Mouse (Mus musculus) CD8-positive naive resting alpha-beta T cell, adult 2 months (primary cell): ENCODE data around the gene Rnf141.
A peak's percentile ranks its signal among the peaks of the same experiment; 100 is the strongest.

Source experiments
- DNase-seq, 2 experiments: peaks; one replicate each; pipeline ENCODE4 v3.0.0; 2022; ENCODE audit warnings: low read depth in 2 of 2, low spot score in 2 of 2

Gene Rnf141

GRCm38 (mm10) chr7:110834018-110834417 lies 10.2 kb downstream of the Rnf141 start:
- DNase-seq, result no peak

DNA sequence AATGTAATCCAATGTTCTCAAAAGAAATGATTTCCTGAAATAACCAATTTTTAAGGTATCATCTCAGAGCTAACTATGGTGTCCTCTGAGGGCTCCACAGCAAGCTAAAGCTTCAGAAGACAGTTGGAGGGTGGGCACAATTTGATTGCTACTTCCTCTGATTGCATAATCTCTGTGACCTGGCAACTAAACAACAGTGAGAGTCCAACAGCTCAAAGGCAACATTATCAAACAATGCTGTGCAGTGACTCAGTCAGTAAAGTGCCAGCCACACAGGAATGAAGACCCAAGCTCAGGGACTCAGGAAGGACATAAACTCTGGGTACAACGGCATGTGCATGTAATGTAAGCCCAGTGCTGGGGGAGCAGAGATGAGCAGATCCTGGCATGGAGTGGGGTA lies 11.2 kb downstream of the Rnf141 start:
- DNase-seq, result no peak

DNA sequence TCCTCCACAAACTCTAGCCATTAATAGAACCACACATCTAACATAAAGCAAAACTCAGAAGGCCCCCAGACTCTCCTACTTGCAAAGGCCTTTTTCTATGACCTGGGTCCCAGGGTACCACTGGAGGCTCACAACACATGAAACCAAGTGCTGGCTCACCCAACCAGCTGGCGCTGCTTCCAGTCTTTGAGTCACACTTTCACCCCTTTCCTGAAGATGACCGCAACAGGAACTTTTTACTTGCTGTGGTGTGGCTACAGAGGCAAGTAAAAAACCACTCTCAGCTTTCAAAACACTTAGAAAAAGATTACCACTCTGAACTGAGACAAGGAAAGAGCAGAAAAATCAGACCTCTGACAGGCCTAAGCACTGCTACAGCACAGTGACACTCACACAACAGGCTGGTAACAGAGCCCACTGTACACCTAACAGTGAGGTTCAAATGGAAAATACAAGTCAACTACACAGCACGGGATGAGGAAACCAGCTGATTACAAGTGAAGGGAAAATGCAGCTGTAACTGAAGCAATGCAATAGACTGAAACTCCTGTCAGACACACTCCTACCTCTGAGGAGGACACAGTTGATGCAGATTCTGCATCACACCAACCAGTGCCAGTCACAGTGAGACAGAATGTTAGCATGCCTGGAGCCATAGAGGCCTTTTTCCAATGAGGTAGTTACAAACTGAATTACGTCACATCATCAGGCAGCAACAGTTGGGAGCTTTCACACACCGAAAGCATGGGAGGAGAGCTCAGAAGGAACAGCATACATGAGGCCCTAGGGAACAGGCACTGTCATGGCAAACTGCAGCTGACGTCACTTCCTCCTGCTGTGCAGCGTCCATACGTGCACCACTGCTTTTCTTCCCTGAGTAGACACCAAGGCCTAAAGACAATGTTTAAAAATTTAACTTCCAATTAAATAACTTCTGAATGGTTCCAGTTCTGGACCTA lies 20.0 kb downstream of the Rnf141 start:
- peak in 1 of 2 experiments; percentile 28 for DNase-seq

DNA sequence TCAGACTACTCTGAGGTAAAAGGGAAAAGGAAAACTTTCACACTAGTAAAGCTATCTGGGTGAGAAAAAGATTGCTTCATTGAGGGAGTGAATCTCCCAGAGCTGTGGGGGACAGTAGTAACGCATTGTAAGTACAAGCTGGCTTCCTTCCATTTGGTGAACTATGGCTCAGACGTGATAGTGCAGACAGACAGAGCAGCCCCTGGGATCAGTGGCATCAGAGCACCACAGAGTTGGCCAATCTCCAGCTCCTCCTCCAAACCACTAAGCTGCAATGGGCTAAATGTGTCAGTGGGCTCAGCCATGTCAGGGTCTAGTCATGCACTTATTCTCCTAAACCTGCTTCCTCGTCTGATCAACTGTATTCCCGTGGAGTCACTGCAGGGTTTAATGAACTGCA lies 20.7 kb downstream of the Rnf141 start:
- DNase-seq, result no peak

- no peak for DNase-seq
These were observed 21.2 kb downstream of the Rnf141 start for GRCm38 (mm10) chr7:110823076-110823475.

DNA sequence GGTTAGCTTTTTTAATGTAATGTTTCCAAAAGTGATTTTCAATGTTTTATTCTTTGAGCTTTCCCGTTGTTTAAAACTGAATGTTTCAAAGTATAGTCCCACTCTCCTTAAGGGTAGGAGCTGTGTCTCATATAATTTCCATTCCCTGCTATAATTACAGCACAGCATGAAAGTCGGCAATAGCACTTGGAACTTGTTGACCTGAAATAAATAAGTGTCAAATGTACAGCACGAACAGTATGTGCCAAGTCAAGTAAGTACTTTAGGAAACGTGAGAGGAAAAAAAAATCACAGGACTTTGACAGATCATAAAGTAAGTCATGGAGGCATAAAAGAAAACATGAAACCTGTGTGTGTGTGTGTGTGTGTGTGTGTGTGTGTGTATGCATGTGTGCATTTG lies 22.2 kb downstream of the Rnf141 start:
- DNase-seq, result no peak

DNA sequence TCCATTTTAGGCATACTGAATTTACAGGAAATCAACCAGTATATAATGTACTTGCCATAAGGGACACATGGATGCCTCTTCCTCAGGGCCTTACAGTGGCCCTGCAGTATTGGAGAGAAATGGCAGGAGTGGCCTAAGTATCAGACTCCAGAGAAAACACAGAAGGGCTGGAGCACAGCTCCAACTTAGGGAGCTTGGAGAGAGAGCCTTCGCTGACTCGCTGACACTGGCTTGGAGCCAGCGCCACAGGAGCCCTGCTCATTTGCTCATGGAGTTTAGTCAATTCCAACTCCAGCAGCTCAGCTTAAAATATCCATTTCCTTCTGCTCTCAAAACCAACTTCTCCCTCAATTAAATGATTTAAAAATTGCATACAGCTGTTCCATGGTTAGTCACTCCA lies 22.6 kb downstream of the Rnf141 start:
- no peak for DNase-seq

GRCm38 (mm10) chr7:110821068-110821467 lies 23.2 kb downstream of the Rnf141 start:
- no peak for DNase-seq

- no peak for DNase-seq
These were observed 25.4 kb downstream of the Rnf141 start for GRCm38 (mm10) chr7:110818787-110819350.

DNA sequence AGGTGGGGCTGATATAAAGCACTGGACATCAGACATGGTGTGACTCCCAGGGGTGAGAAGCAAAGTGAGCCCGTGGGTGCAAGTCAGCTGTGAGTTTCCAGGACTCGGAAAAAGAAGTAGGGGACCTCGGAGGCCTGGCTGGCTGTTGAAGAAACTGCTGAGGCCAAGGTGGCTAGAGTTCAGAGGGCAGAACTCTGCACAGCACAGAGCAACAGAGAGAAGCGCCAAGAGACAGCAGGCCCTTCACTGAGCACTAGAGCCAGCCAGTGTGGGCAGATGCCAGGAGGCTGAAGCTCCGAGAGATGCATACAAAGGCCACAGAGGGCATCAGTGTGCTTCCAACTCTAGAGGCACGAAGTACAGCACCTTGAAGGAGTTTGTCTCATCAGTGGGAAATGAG lies 26.1 kb downstream of the Rnf141 start:
- DNase-seq, result no peak

DNA sequence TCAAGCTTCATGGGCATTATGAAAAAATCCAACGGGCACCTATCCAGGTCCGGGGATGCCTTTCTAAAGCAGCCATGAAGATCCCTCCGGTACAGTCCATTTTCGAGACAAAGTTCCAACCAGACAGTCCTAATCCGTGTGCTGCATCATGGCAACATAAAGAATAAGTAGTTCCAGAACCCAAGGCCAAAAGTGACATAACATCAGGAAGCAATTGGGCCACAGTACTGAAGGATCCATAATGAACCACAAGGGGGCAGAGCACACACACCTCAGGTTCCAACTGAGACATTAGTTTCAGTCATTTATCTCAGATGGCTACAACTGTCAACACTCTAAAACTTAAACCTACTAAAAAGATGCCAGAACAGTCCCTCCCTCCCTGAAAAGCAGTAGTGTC lies 28.2 kb downstream of the Rnf141 start:
- peak; percentile 15 to 57 for DNase-seq

GRCm38 (mm10) chr7:110813983-110814382 lies 30.3 kb downstream of the Rnf141 start:
- no peak for DNase-seq

- DNase-seq, result no peak
These were observed 32.7 kb downstream of the Rnf141 start for GRCm38 (mm10) chr7:110811529-110811928.

DNA sequence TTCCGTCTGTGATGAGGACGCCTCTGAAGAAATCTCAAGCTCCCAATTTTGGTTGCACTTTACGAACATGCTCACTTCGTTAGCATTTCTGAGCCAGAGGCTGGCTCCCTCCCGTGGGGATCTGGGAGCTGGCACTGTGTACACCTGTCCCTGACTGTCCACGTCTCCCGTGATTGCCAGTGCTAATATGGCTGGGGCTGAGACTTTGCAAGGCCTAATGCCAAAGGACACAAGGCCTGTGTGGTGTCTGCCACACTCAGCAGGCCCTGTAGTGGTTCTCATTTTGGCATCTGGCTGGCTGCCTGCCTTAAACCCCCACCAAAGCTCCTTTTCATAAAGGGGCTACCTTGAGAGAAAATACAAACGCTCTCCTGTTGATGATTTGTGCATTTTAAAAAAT lies 33.3 kb downstream of the Rnf141 start:
- DNase-seq, result no peak

- DNase-seq, result no peak
These were observed 34.4 kb downstream of the Rnf141 start for GRCm38 (mm10) chr7:110809585-110810557.

GRCm38 (mm10) chr7:110808962-110809361 lies 35.3 kb downstream of the Rnf141 start:
- DNase-seq, result no peak

DNA sequence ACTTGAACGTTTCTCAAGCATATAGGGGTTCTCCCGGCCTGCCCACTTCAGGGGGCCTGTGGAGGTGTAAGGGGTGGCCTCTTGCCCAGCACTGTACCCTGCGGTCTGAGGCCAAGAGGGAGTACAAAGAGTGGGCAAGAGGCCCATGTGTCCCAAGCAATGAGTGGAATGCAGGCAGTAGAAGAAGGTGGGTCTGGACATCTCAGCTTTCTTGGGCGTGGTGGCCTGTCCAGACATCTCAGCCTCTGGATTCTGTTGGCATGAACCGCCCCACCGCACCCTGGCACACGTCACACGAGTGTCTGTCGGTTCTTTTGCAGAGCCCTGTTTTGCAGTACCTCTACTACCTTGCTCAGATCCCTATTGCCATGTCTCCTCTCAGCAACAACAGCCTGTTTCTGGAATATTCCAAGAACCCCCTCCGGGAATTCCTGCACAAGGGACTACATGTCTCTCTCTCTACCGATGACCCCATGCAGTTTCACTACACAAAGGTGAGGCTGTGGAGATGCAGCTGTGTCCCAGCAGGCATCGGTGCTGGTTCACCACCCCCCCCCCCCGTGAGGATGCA lies 36.7 kb downstream of the Rnf141 start:
- DNase-seq, result no peak

DNA sequence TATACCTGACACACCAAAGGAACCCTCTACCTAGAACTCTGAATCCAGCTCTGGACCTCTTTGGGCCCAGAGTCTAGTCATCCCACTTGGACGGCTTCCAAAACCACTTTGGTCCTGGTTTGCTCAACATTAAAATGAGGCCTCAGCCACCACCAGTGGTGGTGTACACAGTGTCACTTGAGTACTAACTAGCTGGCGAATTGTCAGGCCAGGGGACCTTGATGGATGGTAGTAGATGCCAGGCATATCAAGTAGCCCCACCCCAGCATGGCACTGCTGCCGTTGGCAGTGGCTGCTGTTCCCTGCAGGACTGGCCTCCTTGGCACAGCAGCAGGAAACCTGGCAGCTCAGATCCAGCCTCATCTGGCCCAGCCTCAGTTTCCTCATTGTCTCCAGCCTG lies 40.0 kb downstream of the Rnf141 start:
- DNase-seq, result no peak

DNA sequence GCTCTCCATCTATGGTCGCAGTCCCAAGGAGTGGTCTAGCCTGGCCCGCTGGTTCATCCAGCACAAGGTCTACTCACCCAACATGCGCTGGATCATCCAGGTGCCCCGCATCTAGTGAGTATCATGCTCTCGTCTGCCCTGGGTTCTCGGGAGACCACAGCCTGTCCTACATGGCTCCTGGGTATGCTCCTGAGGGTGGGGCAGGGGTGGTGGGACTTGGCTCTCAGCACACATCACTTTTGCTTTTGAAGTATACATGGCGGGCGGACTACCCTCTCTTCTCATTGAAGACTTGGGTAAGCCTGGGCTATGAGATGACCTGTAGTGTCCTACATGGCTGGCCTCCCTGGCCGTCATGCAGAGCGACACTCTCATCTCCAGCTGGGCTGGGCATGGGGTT lies 41.1 kb downstream of the Rnf141 start:
- DNase-seq, result no peak

DNA sequence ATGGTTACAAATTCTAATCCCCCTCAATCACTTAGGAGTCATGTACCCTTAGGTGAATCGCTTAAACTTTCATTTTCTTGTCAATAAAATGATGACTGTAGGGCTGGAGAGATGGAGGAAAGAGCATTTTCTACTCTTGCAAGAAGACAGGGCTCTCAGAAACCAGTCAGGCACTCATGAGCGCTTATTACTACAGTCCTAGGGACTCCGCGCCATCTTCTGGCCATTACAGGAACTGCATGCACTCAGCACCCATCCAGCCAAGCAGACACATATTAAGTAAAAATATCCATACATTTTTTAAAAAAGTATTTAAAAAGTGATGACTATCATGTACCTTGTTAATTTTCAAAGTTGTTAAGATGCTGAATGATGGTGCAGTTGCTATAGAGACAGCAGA lies 43.2 kb downstream of the Rnf141 start:
- peak; percentile 67 to 73 for DNase-seq
